Mouse (Mus musculus): ENCODE measurements around the gene Pla2g4a.

DNA sequence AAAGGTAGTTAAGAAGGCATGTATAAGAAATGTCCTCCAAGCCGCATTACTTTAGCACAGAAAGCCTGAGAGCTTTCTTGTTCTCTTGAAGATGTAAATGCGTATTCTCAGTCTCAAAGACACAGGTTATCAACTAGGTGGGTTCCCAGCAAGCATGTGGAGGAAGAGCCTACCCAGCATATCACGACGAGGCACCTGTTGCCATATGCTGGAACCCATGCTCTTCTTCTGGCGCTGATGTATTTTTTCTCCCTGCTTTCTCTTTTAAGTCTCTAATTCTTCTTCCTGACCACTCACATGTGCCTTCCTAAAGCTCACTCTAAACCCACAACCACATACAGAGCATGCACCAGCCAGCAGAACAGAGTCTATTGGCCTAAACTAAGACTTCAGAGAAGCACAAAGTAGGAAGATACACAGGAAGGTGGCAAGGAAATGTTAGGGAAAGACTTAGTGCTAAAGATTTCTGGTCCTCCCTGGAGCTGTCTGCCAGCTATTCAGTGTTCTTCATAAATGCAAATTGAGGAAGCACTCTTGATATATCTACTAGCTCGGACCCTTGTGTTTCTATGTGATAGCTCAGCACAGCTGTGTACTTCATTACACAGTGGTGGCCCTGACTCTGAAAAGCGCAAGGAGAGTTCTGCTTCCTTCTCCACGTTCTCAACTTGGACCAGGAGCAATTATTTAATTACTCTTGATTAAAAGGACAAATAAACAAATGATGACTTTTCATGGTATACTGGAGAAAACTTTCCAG is 12.8 kb downstream of the Pla2g4a start:
- TF ChIP-seq CTCF (IDR thresholded peaks at IDR 0.05; ENCODE audit: borderline replicate concordance, insufficient read depth, low read length): no peak
- TF ChIP-seq POLR2A (IDR thresholded peaks at IDR 0.05; ENCODE audit: low read depth, low read length): no peak

Measured in embryonic fibroblast, embryonic 13.5 days (primary cell).